10 mouse cellular contexts compared by ENCODE assay signal in the genomic region with DNA sequence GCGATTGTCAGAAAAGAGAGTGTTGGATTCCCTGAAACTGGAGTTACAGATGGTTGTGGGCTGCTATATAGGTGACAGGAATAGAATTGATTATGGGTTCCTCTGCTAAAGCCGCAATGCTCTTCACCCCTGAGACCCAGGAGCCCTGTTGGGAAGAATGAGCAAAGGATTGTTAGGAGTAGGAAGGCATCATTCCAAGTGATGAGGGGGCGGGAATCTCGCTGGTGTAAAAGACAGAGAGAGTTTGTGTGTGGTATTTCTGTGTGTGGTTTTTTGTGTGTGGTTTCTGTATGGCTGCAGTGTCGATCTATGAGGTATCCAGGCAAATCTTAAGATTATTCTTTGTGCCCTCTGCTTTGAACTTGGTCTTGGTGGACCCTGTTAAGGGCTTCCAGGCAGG. TPM values are rescaled to one million over a fixed set of nuclear protein-coding genes. Genes with fewer than 3 reads are reported as not detected.
DNase-seq lines count a peak whose midpoint lies in the region; ATAC-seq and TF ChIP-seq lines count a peak whose summit lies in the region.
"Had no signal": no experiment of that assay in that cellular context is flagged by ENCODE, and none has a peak within 500 bp of the region (broad histone marks: within the 10 kb centered on the region; RNA-seq: fewer than 3 reads in every experiment).

No protein-coding gene starts in this region.

- H3K27me3 ChIP-seq in forebrain, embryonic 10.5 days (ENCODE audit: poor library complexity, severe bottlenecking): peaks cover 20% of the 10 kb centered on the region
- H3K27me3 ChIP-seq in forebrain, embryonic 12.5 days: peaks cover 7% of the 10 kb centered on the region; the same call in 1 of the 2 replicates
- 0 out of 2 replicates have a peak, but pooled peaks cover 5% of the 10 kb centered on the region for H3K27me3 ChIP-seq in lung, embryonic 14.5 days (ENCODE audit: insufficient read depth, low read length)
- peaks cover 14% of the 10 kb centered on the region for H3K27me3 ChIP-seq in limb, embryonic 10.5 days (ENCODE audit: low read depth, poor library complexity, severe bottlenecking)

- peaks cover under 1% of the 10 kb centered on the region; the same call in 1 of the 2 replicates for H3K36me3 ChIP-seq in forebrain, embryonic 10.5 days (replicated peaks)
- no peaks in the 10 kb centered on the region for H3K36me3 ChIP-seq in forebrain, embryonic 12.5 days (replicated peaks)
- no peaks in the 10 kb centered on the region for H3K36me3 ChIP-seq in lung, embryonic 14.5 days (ENCODE audit: insufficient read depth)
- H3K36me3 ChIP-seq in limb, embryonic 10.5 days: no peaks in the 10 kb centered on the region

- peak overlapping the region; percentile 82; the same call in 1 of the 2 replicates for H3K4me3 ChIP-seq in forebrain, embryonic 10.5 days
- no peak overlapping the region for H3K4me3 ChIP-seq in forebrain, embryonic 12.5 days (replicated peaks)
- no peak overlapping the region for H3K4me3 ChIP-seq in lung, embryonic 14.5 days (ENCODE audit: low read depth, low read length)
- peak overlapping the region; percentile 83; the same call in 1 of the 2 replicates for H3K4me3 ChIP-seq in limb, embryonic 10.5 days

- no peak overlapping the region for H3K4me2 ChIP-seq in forebrain, embryonic 12.5 days
- peak overlapping the region; percentile 90; the same call in 1 of the 2 replicates for H3K4me2 ChIP-seq in lung, embryonic 14.5 days

- ATAC-seq in forebrain, embryonic 12.5 days (ENCODE audit: low FRiP score): no peak
- ATAC-seq in lung, embryonic 14.5 days (ENCODE audit: insufficient read depth): no peak

- no peak overlapping the region for H3K9ac ChIP-seq in forebrain, embryonic 12.5 days
- H3K9ac ChIP-seq in lung, embryonic 14.5 days: no peak overlapping the region

- 71% methylated on average over 5 of the region's 5 CpGs for WGBS in forebrain, embryonic 10.5 days
- WGBS in forebrain, embryonic 12.5 days: 71% methylated on average over 5 of the region's 5 CpGs
- WGBS in lung, embryonic 14.5 days: 61% methylated on average over 5 of the region's 5 CpGs
- WGBS in limb, embryonic 10.5 days: 67% methylated on average over 5 of the region's 5 CpGs

- H3K4me1 ChIP-seq in forebrain, embryonic 10.5 days: peaks cover 16% of the 10 kb centered on the region
- peaks cover 11% of the 10 kb centered on the region for H3K4me1 ChIP-seq in forebrain, embryonic 12.5 days
- H3K4me1 ChIP-seq in lung, embryonic 14.5 days (ENCODE audit: insufficient read depth): no peaks in the 10 kb centered on the region
- peaks cover 20% of the 10 kb centered on the region for H3K4me1 ChIP-seq in limb, embryonic 10.5 days

- TF ChIP-seq CTCF in lung, embryonic 14.5 days (IDR thresholded peaks at IDR 0.05; ENCODE audit: low read depth): no peak

- H3K27ac ChIP-seq in forebrain, embryonic 10.5 days: no peak overlapping the region
- H3K27ac ChIP-seq in forebrain, embryonic 12.5 days: no peak overlapping the region
- no peak overlapping the region for H3K27ac ChIP-seq in lung, embryonic 14.5 days (ENCODE audit: low read depth)
- no peak overlapping the region for H3K27ac ChIP-seq in limb, embryonic 10.5 days

- H3K9me3 ChIP-seq in forebrain, embryonic 10.5 days: no peaks in the 10 kb centered on the region
- no peaks in the 10 kb centered on the region for H3K9me3 ChIP-seq in forebrain, embryonic 12.5 days
- H3K9me3 ChIP-seq in lung, embryonic 14.5 days (ENCODE audit: low read depth, low read length): no peaks in the 10 kb centered on the region
- no peaks in the 10 kb centered on the region for H3K9me3 ChIP-seq in limb, embryonic 10.5 days (replicated peaks)

- no peak for DNase-seq in forebrain, embryonic 10.5 days (ENCODE audit: extremely low spot score, low spot score)
- no peak for DNase-seq in lung, embryonic 14.5 days
- no peak for DNase-seq in lung, postnatal 25 days (ENCODE audit: low spot score)
- DNase-seq in limb, embryonic 10.5 days (ENCODE audit: low spot score): no peak
- DNase-seq in right cerebral cortex, postnatal 14 days: peak; percentile 19
- no peak for DNase-seq in adrenal gland, postnatal 14 days
- no peak for DNase-seq in cerebellum, postnatal 25 days

RNA-seq across cellular contexts. Expression of a gene that starts 1.3 kb away (rescaled TPM):
- polyA plus RNA-seq in forebrain, embryonic 10.5 days (2016; fragmentation: Nextera tagmentation; extraction: Ambion mirVana): 1.2 and 1.5 TPM in 2 replicates
- 1.2 and 1.3 TPM in 2 replicates for polyA plus RNA-seq in forebrain, embryonic 12.5 days (2016; fragmentation: Nextera tagmentation; extraction: Ambion mirVana)
- 0.46 and 0.70 TPM in 2 replicates for polyA plus RNA-seq in lung, embryonic 14.5 days (2014; fragmentation: Nextera tagmentation; extraction: Ambion mirVana)
- 1.0 and 1.1 TPM in 2 replicates for polyA plus RNA-seq in limb, embryonic 10.5 days (2016; fragmentation: Nextera tagmentation; extraction: Ambion mirVana)
- total RNA-seq in adrenal gland, postnatal 14 days (2021): 2.3 and 2.5 TPM in 2 replicates
- total RNA-seq: granulocyte monocyte progenitor cell, adult 5-6 weeks had no signal

RNA-seq across cellular contexts. Expression of a gene that starts 32.1 kb away (rescaled TPM):
- polyA plus RNA-seq in forebrain, embryonic 10.5 days (2016; fragmentation: Nextera tagmentation; extraction: Ambion mirVana): 32.6 and 33.9 TPM in 2 replicates
- 44.4 and 47.1 TPM in 2 replicates for polyA plus RNA-seq in forebrain, embryonic 12.5 days (2016; fragmentation: Nextera tagmentation; extraction: Ambion mirVana)
- polyA plus RNA-seq in lung, embryonic 14.5 days (2014; fragmentation: Nextera tagmentation; extraction: Ambion mirVana): 41.1 and 41.5 TPM in 2 replicates
- polyA plus RNA-seq in limb, embryonic 10.5 days (2016; fragmentation: Nextera tagmentation; extraction: Ambion mirVana): 36.6 and 38.8 TPM in 2 replicates
- total RNA-seq in adrenal gland, postnatal 14 days (2021): 149 and 159 TPM in 2 replicates

RNA-seq across cellular contexts. Expression of a gene that starts 42.2 kb away (rescaled TPM):
- 12.0 and 12.8 TPM in 2 replicates for polyA plus RNA-seq in forebrain, embryonic 10.5 days (2016; fragmentation: Nextera tagmentation; extraction: Ambion mirVana)
- polyA plus RNA-seq in forebrain, embryonic 12.5 days (2016; fragmentation: Nextera tagmentation; extraction: Ambion mirVana): 10.0 and 10.5 TPM in 2 replicates
- 26.2 and 26.3 TPM in 2 replicates for polyA plus RNA-seq in lung, embryonic 14.5 days (2014; fragmentation: Nextera tagmentation; extraction: Ambion mirVana)
- polyA plus RNA-seq in limb, embryonic 10.5 days (2016; fragmentation: Nextera tagmentation; extraction: Ambion mirVana): 12.0 and 15.7 TPM in 2 replicates
- 14.6 and 18.1 TPM in 2 replicates for total RNA-seq in adrenal gland, postnatal 14 days (2021)

RNA-seq across cellular contexts. Expression of a gene that starts 50.2 kb away (rescaled TPM):
- 5.4 and 5.9 TPM in 2 replicates for polyA plus RNA-seq in forebrain, embryonic 10.5 days (2016; fragmentation: Nextera tagmentation; extraction: Ambion mirVana)
- 5.2 and 8.5 TPM in 2 replicates for polyA plus RNA-seq in forebrain, embryonic 12.5 days (2016; fragmentation: Nextera tagmentation; extraction: Ambion mirVana)
- 12.1 and 14.8 TPM in 2 replicates for polyA plus RNA-seq in lung, embryonic 14.5 days (2014; fragmentation: Nextera tagmentation; extraction: Ambion mirVana)
- polyA plus RNA-seq in limb, embryonic 10.5 days (2016; fragmentation: Nextera tagmentation; extraction: Ambion mirVana): 5.5 and 8.3 TPM in 2 replicates
- 18.7 and 19.3 TPM in 2 replicates for total RNA-seq in adrenal gland, postnatal 14 days (2021)

RNA-seq across cellular contexts. Expression of a gene that starts 58.3 kb away (rescaled TPM):
- 6.7 and 7.8 TPM in 2 replicates for polyA plus RNA-seq in forebrain, embryonic 10.5 days (2016; fragmentation: Nextera tagmentation; extraction: Ambion mirVana)
- polyA plus RNA-seq in forebrain, embryonic 12.5 days (2016; fragmentation: Nextera tagmentation; extraction: Ambion mirVana): 6.7 and 8.2 TPM in 2 replicates
- polyA plus RNA-seq in lung, embryonic 14.5 days (2014; fragmentation: Nextera tagmentation; extraction: Ambion mirVana): 13.1 and 13.6 TPM in 2 replicates
- 9.3 and 9.8 TPM in 2 replicates for polyA plus RNA-seq in limb, embryonic 10.5 days (2016; fragmentation: Nextera tagmentation; extraction: Ambion mirVana)
- total RNA-seq in adrenal gland, postnatal 14 days (2021): 6.0 and 13.3 TPM in 2 replicates
- total RNA-seq: granulocyte monocyte progenitor cell, adult 5-6 weeks; neutrophil, adult 5-6 weeks had no signal

Comparison
In these comparisons a context has a peak if more than half of its experiments do, and no peak if none do; other contexts are left out.
1. H3K4me3 ChIP-seq: peak in forebrain, embryonic 10.5 days (single experiment) and limb, embryonic 10.5 days (single experiment); none in forebrain, embryonic 12.5 days (single experiment) and lung, embryonic 14.5 days (single experiment).